Mouse (Mus musculus) 3134 (cell line): ENCODE measurements around the gene Lrmda.

Source experiments
- DNase-seq: peaks from one replicate; pipeline ENCODE4 v3.0.0-alpha.2; 2011; ENCODE audit warnings: low spot score; ENCODE audit not compliant: insufficient read length; ENCODE audit errors: extremely low read depth

The Lrmda gene

DNA sequence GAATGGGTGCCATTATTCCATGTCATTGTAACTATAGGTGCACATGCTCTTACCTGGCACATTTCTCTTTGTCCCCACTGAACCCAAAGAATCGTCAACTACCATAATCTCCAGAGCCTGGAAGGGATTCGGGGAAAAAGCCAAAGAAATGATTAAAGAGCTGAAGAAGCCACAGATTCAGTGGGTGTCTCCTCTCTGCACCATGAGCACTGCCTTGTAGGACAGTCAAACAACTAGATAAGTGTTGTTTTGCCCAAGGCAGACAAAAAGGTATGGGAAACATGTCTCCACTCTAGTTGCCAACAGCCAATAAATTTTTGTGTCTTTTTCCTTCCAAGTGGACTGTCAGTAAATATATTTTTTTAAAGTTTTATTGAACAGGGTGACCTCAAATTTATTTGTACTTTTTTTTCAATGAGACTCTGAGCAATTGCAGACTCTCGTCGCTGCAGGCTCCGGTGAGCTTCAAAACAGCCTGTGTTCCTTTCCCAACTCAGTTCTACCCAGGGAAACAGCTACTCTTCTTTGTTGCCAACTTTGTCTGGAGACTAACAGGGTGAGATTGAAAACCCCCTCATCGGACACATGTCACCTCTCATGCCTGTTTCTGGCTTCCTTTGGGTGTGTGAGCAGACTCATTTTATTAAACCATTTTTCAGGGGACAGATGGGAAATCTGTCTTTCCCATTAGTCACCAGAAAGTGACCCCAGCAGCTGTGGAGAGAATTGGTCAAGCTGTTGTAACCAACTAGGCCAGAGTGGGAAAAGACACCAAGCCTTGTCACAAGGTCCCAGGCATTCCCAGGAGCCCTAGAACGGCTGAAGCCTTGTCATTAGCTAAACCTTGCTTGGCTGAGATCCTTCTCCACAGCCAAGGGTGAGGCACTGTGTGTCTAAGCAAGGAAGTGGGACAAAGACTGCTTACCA, 886.5 kb downstream of the Lrmda start:
- DNase-seq = no peak

- DNase-seq = peak; percentile 37
These were observed 887.2 kb downstream of the Lrmda start for GRCm38 (mm10) chr14:22906716-22907115.

- no peak for DNase-seq
These were observed 887.7 kb downstream of the Lrmda start for GRCm38 (mm10) chr14:22907221-22907620.

DNA sequence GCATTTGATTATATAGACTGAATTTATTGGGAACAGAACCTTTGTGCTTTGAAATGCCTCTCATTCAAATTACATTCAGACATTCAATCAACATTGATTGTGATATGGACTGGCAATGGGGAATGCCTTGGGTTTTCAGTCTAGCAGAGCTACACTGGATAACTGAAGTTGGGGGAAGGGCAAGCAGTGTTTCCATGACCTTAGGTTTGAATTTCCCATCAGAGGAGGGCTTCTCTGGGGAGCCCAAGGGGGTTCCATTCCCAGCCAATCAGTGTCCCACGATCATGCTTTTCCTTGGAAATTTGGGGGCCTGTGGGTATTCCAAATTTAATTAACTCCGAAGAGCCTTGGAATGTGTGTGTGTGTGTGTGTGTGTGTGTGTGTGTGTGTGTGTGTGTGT, 888.5 kb downstream of the Lrmda start:
- DNase-seq = no peak

DNA sequence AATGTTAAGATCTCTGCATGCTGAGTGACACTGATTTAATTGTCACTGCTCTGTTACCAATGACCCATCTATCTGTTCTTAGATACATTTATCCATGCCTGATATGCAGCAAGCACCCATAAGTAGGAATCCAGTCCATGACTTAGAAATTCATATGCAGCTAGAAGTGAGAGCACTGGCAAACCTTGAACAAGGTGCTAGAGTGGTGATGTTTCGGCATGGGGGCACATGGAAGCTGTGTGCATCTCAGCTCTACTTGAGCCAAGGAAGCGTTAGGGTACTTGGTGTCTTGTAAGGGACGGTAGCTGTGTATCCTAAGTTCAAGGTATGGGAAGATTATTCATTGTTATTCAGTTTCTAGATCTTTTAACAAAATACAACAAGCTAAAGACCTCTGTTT, 896.0 kb downstream of the Lrmda start:
- no peak for DNase-seq

- no peak for DNase-seq
These were observed 899.0 kb downstream of the Lrmda start for GRCm38 (mm10) chr14:22918499-22918898.

DNA sequence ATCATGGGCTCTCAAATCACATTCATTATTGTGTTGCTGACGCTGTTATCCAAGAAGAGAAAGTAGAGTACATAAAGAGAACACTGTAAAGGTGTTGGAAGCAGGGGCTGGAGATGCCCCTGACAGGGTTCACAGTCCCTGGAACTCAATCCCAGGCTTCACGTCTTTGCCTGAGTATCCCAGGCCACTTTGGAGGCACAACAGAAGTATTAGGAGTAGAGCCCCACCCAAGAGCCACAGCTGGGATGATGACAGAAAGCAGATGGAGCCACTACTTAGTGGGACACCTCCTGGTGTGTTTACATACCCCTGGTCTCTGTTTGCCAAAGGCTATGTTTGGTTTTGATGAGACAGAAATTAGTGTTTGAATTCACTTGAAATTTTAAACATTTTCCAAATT, 899.4 kb downstream of the Lrmda start:
- DNase-seq = no peak

DNA sequence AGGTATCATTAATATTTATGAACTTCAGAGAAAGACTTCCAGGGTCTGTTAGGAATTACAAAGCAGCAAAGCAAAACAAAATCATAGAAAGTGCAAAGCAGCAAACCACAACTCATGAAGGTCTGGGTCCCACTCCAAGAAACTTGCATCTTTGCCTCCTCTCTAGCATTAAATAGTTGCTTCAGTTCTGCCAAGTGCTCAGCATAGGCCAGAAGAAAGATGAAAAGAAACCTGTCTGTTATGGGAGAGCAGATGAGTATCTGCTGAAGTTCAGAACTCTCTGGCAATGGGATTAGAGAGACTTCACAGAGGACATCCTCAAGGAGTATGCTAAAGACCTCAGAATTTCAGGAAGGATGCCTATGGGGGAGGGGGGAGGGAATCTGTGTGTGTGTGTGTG, 901.6 kb downstream of the Lrmda start:
- no peak for DNase-seq

GRCm38 (mm10) chr14:22921796-22922195, 902.3 kb downstream of the Lrmda start:
- DNase-seq = no peak

DNA sequence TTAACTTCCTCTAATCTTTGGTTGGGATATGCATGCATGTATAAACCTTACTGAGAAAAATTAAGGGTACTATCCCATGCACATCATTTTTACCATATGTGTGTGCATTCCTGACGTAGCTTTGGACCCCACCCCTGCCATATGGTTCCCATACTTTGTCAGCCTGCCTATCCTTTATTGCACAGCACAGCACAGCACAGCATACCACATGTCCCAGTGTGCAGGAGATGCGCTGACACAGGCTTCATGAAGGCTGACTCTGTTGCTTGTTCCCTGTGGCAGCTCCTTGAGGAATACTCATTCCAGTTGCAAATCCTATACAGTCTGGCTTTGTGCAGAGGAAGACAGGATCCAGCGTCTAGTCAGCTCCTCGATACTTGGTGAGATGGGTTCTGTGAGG, 903.1 kb downstream of the Lrmda start:
- DNase-seq = no peak

DNA sequence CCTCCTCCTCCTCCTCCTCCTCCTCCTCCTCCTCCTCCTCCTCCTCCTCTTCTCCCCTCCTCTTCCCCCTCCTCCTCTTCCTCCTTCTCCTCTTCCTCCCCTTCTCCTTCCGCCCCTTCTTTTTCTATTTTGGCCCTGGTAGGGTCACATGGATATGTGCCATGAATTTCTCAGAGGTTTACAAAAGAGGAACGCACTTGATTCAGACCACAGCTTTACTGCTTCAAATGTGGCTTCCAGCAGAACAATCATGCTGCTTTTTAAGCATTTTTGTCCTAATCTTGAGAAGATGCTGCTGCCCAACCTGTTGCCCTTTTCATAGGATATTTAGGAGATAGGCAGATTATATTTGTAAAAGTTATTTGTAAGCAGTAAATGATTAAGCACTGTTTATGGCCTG, 903.7 kb downstream of the Lrmda start:
- no peak for DNase-seq

GRCm38 (mm10) chr14:22928263-22928662, 908.8 kb downstream of the Lrmda start:
- no peak for DNase-seq

- DNase-seq = no peak
These were observed 909.2 kb downstream of the Lrmda start for GRCm38 (mm10) chr14:22928683-22929082.

- DNase-seq = peak; percentile 66
These were observed 910.1 kb downstream of the Lrmda start for GRCm38 (mm10) chr14:22929585-22929984.

GRCm38 (mm10) chr14:22930488-22931046, 911.1 kb downstream of the Lrmda start:
- no peak for DNase-seq

DNA sequence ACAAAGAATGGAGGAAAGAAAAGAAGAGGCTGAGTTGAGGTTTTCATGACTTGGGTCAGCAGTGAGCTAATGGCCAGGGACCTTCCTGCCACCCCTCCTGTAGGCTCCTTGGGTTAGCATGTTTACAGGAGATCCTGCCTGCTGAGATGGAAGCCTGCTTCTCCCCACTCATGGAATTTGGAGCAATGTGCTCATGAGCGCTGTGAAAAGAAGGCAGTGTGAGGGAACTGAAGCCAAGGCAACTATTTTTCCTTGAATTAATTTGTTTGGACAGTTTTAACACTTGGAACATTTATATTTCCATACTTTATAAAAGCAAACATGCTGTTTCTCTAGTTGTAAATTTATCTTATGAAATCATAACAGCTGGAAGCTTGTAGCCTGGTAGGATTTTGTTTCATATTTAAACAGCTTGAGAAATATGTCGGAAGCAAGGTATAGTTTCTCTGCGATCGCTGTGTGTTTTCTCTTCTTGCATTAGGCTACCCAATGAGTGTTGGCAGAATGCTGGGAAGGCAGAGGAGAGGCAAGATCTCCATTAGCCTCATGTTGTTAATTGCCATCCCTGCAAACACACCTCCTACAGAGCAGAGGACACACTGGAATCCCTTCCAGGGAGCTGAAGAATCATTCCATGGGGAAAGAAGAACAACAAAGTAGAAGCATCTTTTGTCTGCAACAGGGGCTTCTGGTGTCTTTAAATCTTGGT, 911.8 kb downstream of the Lrmda start:
- no peak for DNase-seq

GRCm38 (mm10) chr14:22936701-22937100, 917.2 kb downstream of the Lrmda start:
- no peak for DNase-seq

DNA sequence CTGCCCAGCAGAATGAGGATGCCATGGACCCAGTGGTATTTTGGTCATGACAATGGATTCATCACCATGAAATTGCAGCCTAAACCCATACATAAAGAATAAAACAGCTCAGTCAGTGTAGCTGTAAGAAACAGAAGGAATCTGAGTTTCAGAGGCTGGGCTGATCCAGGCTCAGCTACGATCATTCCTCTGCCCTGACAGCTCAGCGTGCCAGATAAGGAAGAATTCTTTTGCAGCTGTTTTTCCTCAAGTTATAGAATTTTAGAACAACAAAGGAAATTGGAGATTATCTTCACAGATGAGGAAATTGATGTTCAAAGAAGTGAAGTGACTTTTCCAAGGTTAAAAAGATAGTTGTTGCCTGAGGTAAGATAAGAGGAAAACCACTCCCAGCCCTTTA, 921.1 kb downstream of the Lrmda start:
- no peak for DNase-seq

- DNase-seq = no peak
These were observed 923.1 kb downstream of the Lrmda start for GRCm38 (mm10) chr14:22942569-22942968.

GRCm38 (mm10) chr14:22949466-22949865, 930.0 kb downstream of the Lrmda start:
- DNase-seq = no peak

GRCm38 (mm10) chr14:22952981-22953380, 933.5 kb downstream of the Lrmda start:
- DNase-seq = no peak

- DNase-seq = no peak
These were observed 940.7 kb downstream of the Lrmda start for GRCm38 (mm10) chr14:22960166-22960565.
